Mouse (Mus musculus) heart, adult 8-10 months (tissue): Measurements from ENCODE around the gene Pou2f3. TPM values are rescaled to one million over a fixed set of nuclear protein-coding genes. Genes with fewer than 3 reads are reported as not detected.

ENCODE experiments used
- DNase-seq: peaks from one replicate; pipeline ENCODE4 v3.0.0; 2022; ENCODE audit warnings: low spot score
- total RNA-seq, 4 experiments: library from RNA; stranded (reverse); gene quantifications; 2 replicates each; pipeline ENCODE4 v1.2.4; 2022

Gene Pou2f3
- total RNA-seq, 4 experiments from 2014 or later = not detected

DNA sequence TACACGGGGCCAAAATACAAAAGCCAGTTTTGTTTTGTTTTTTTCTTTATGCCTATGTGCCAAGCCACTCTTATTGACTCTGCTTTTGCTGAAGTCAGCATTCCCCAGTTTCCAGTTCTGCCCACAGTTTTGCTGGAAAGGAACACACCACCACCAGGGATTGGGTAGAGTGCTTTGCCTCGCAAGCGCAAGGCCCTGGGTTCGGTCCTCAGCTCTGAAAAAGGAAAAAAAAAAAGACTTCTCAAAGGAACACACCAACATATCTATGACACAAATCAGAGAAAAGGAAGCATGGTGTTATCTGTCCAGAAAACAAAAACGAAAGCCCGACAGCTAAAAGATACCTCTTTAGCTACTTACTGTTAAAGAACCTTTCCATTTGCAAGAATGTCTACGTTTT, 101.0 kb downstream of the Pou2f3 start:
- DNase-seq = no peak

DNA sequence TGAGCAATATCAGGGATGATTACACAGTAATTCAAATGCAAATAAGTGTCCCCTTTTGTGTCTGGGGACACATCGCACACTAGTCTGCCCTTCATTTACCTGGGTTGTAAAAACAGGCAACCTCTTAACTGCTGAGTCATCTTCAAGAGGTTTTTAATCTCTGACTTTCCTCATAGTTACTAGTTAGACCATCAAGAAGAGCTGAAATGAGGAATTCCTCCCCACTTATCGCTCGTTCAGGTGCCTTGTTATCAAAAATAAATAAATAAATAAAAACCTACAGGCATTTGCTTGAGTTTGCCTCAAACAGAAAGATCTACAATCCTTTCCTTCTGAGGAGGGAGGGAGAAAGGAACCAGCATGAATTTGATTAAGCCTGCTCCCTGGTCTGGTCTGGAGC, 101.4 kb downstream of the Pou2f3 start:
- no peak for DNase-seq

DNA sequence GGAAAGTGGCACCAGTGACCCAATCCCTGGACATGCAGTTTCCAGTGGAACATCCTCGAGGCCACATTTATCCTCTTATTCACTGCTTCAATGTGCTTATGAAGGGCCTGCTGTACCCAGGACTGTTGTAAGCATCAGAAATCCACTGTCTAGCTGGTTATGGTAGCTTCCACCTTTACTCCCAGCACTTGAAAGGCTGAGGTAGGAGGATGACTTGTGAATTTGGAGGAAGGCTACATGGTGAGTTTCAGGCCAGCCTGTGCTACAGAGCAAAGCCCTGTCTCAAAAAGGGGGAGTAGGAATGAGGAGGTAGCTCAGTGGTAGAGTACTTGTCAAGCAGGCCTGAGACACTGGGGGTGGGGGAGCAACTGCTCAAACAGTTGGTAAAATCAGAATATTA, 102.1 kb downstream of the Pou2f3 start:
- no peak for DNase-seq

DNA sequence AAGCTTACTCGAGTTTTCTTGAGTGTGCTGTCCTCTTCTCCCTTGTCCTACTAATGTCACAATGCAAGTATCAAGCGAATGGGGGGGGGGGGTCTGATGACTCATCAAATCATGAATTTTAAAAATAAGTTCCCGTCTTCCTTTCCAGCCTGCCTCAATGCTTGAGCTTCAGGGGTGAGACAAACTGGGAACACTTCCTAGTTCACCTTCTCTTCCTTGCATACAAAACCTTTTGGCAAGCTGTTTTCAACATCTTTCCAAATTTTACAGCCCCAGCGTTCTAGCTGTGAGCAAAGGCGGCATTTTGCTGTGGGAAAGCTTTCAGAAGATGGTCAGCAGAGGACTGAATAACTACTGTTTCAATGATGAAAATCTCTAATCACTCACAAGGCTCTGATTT, 102.6 kb downstream of the Pou2f3 start:
- DNase-seq = no peak

DNA sequence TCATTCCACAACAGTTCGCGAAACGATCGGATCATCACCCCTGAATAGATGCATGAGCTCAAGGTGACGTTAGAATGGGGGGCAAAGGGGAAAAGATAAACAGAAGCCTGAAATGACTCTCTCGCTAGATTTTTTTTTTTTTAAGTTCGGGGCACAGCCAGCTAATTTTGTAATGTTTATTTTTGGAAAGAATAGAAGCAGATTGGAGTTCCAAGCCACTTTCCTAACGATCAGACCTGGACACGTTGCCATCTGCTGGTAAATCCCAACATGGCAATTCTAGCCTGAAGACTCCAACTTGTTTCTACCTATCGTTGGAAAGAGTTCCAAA, 103.0 kb downstream of the Pou2f3 start, which contains the start of gene Arhgef12:
Gene Arhgef12, minus strand, starts transcription at position 53 of the 331 bp plus-strand sequence.
- DNase-seq = peak; percentile 87

DNA sequence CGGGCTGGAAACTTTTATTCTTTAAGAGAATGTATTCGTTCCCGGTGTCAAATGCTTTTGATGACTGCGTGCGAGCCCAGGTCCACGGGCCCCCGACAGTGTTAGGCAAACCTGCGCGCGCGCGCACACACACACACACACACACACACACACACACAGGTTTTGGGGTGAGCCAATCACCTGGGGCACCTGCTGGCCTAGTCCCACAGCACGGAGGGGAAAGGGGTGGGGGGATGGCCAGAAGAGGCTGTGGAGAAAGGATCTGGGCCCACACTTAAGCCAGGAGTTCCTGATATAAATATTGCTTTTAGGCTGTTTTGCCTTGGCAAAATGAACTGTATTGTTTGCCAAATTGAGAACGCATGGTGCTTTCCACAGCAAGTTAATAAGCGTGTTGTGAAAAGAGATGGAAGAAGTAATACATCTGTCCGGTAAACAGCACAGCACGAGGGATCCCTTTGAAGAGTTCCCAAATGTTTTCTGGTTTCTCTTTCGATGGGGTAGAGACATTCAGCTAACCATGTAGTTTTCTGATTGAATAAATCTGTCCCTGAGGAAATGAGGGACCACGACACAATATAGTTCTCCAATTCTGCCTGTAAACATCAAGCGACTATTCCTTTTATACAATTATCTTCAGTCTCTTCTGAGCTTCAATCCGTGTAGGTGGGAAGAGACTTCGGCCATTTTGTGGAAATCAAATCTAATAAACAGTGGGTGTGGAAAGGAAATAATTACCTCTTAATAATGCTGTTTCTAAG, 103.6 kb downstream of the Pou2f3 start:
- peak; percentile 58 for DNase-seq

DNA sequence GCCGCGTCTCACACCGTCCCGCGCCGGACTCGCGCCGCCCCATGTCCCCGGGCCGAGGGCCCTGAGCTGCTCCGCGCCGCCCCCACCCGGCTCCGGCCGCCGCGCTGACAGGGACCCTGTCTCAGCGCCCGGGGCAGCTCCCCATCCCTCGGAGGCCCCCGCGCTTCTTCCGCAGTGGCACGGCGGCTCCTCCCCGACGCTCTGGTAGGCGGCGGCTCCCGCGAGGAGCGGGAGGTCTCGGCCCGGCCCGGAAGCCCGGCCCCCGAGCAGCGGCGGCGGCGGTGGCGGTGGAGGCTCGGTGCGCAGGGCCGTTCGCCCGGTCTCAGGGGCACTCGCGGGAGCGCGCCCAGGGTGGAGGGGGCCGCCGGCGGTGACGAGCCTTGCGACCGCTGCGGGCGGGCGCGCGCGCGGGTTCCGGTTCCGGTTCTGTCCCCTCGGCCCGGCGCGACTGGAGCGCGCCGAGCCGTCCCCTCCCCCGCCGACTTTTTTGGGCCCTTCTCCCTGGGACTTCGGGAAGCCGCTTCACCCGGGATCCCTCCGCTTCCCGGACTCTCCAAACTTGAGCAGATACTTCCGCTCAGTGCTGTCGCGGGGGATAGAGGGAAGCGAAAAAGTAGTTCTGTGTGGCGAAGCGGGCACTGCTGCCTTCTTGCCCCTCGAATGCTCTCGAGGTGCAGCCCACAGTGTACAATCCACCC, 104.4 kb downstream of the Pou2f3 start:
- DNase-seq = peak; percentile 94

DNA sequence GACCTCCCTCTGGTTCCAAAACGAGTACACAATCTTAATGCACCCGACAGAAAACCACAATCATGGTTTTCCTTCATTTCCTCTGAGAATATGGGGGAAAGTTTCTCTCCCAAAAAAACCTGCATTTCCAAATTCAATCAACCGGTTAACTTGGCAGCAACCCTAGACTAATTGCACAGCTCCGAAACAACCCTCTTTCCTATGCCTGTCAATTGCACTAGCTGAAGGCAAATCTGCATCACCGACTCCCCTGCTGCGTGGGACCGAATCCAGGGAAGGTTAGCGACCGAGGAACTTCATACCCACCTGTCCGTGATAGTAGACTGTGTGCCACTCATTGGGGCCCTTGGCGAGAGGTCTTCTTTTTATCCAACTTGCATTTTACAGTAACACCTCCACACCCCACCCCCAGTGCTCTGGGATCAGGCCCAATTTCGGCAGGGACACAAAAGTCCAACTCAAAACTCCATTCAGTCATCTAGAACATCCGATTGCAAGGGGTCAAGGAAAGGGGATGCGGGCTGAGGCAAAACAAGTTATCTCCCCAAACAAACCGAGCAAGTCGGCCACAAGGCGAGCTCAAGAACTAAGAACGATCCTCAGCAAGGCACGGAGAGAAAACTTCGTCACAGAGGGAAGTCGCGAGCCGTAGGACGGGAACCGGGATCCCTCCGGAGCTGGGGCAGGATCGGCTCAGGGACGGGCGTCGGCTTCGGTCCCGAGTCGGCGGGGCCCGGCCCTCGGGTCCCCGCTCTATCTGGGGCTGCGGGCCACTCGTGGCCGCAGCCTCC, 105.1 kb downstream of the Pou2f3 start:
- peak; percentile 53 for DNase-seq

DNA sequence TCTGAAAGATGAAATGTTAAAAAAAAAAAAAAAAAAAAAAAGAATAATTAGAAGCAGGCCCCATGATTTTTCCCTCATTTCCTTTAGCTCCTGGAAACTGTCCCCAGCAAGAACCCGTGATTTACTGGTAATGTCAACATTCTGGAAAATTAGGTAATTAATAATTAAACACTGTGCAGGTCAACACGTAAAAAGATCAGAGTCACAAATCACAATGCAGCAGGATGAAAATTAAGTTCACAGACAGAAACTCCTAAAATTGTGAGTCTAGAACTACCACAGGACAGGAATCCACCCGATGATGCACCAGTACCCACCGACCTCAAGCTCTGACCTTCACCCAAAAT, 105.7 kb downstream of the Pou2f3 start:
- DNase-seq = no peak

DNA sequence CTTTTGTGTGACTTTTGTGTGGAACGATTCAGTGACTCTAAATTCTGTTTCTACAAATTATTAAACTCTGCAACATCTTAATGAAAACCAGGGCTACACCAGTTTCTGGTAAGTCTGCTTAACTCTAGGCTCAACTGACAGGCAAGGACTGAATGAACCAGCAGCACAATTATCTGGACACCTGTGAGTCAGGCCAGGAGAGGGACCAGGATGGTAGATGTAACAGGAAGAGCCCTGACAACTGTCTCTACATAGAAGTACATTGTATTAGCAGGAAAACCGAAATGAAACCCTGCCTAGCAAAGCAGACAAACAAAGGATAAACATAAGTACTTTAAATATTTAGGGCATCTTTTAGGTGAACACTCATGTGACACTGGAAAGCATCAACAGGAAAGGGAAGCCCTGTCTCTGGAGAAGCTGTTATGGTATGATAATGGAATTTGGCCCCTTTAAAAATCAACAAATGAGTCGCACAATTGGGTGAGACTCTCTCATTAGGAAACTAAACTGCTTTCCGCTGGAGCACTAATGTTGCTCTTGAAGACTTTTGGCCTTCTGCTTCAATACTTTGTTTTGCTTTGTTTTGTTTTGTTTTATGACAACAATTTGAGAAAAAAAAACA, 106.4 kb downstream of the Pou2f3 start:
- peak; percentile 41 for DNase-seq

DNA sequence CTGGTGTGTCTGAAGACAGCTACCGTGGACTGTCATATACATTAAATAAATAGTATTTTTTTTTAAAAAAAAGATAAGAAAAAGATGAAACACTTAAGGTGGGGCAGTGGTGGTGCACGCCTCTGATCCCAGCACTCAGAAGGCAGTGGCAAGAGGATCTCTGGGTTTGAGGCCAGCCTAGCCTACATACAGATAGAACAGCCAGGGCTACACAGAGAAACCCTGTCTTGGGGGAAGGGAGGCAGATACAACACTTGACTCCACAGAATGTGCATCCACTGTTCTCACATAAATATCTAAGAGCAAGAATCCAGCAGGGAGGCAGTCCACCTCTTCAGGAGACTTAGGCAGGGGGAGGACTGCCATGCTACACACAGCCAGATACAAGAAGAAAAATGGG, 107.2 kb downstream of the Pou2f3 start:
- no peak for DNase-seq

DNA sequence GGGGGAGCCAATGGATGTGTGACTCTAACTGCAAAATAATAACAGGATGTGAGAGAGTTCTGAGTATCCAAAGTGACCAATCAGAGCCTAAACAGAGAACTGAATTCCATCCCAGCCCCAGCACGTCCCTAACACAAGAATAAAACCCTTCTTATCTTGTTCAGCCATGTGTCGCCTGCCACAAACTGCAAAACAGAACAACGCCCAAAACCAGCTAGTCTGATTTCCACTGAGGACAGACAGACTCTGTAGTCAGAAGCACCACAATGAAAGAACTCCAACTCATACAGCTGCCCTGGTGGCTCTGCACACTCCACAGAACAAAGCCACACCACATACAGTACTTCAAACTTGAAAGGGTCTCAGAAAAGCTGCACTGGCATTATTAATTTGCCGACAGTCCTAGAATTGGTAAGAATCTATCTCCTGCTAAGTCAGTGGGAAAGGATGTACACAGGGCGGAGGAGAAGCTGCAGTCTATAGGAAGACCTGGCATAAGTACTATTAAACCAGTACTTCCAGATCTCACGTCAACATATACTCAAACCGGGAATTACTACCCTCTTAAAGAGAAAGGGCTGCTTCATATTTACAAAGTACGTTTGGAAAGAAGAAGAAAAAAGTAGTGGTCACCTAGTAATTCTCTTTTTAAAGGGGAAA, 108.1 kb downstream of the Pou2f3 start:
- DNase-seq = peak; percentile 58

DNA sequence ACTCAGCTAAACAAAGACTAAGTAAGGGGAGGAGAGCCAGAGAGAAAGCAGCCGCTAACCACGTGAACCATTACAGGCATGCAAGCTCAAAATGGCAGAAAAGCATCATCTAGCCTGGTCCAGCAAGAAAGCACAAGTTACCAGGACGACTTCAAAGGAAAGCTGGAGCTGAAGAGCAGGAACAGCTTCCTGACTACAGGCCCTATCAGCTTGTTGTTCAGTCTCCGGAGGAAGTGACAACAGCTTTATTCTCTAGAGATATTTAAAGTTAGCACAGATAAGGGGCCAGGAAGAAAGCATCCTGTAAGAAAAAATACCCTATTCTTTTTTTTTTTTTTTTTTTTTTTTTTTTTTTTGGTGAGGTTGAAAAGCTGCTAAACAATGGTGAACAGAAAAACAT, 111.2 kb downstream of the Pou2f3 start:
- DNase-seq = peak; percentile 60

DNA sequence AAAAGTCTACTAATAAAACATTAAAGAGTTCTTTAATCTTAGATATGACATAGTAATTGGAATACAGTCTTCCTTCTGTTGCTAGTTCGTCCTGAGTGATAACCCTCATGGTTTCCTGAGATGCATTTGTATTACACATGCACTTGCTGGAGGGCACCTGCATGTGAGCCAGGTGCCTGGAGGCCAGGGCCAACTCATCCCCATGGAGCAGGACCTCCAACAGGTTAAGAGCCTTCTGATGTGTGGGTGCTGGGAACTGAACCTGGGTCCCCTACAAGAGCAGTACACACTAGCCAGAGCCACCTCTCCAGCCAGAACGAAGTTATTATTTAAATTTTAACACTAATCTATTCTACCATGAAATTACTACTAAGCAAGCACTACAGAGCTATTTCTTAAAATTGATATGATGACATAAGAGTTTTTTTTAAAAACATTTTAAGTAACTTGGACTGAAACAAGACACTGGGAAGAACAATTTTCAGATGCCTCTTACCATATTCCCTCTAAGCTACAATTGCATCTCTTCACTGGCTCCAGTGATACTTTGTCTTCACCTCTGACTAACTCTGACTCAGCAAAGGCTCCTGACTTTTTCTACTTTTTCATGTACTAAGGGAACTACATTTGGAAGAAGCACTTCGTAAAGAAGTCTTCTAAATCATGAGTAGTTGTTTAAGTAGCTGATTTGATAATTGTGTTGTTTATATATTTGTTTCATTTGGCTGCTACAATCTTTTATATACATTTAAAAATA, 112.2 kb downstream of the Pou2f3 start:
- DNase-seq = no peak

DNA sequence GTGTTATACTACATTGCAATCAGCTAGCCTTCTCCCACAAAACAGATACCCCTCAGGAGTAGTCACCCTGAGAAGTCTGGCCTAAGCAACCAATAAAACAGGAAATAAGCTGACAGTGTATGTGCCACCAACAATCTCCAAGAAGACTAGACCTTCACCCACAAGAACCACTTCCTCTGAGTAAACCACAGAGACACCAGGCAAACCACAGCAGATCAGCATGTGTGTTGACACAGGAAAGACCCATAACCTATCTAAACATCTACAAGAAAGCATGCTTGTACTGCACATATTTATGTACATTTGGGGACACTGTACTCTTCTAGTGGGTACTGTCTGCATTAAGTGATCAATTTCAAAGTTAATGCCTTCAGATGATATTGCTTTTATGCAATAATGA, 113.8 kb downstream of the Pou2f3 start:
- no peak for DNase-seq

DNA sequence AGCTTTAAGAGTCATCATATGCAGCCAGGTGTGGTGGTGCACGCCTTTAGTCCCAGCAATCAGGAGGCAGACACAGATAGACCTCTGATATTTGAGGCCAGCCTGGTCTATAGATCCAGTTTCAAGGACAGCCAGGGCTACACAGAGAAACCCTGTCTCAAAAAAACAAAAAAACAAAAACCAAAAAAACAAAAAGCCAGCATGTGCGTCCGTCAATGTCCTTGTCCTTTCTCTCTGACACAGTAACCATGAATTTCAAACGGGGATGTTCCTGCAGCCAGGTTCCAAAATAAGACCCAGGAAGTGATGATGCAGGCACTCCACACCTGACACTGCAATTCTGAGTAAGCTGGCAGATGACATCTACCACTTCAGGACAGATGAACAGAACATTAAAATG, 115.3 kb downstream of the Pou2f3 start:
- no peak for DNase-seq

DNA sequence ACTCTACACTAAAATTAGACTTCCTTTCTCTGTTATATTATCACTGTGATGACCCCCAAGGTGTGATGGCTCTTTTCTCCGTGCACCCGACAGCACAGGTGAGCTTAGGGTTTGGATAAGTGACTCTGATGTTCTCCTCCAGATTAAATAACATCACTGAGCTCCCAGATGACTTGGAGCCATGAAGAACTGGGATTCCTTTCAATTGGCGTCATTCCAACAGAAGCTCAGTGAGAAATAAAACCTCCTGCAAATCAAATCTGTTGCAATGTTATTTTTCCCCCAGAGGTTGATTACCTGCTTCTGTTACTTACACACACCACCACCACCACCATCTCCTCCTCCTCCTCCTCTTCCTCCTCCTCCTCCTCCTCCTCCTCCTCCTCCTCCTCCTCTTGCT, 116.4 kb downstream of the Pou2f3 start:
- DNase-seq = peak; percentile 54

DNA sequence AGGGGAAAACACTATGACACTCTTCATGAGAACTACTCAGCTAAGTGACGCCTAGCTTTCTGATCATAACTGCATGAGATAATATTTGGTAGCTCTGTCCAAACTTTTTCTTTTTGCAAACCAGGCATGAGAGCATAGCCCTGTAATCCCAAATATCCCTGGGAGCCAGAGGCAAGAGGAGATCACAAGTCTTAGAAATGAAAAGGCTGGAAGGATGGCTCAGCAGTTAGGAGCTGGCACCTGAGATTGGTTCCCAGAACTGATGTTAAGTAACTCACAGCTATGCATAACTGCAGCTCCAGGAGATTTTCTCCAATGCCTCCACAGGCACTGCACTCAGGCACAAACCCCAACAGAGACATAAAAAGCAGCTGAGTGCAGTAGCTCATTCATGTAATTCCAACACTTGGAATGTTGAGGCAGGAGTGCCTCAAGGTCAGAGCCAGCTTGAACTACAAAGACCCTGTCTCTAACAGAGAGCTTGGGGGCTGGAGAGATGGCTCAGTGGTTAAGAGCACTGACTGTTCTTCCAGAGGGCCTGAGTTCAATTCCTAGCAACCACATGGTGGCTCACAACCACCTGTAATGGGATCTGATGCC, 124.4 kb downstream of the Pou2f3 start:
- DNase-seq = no peak

DNA sequence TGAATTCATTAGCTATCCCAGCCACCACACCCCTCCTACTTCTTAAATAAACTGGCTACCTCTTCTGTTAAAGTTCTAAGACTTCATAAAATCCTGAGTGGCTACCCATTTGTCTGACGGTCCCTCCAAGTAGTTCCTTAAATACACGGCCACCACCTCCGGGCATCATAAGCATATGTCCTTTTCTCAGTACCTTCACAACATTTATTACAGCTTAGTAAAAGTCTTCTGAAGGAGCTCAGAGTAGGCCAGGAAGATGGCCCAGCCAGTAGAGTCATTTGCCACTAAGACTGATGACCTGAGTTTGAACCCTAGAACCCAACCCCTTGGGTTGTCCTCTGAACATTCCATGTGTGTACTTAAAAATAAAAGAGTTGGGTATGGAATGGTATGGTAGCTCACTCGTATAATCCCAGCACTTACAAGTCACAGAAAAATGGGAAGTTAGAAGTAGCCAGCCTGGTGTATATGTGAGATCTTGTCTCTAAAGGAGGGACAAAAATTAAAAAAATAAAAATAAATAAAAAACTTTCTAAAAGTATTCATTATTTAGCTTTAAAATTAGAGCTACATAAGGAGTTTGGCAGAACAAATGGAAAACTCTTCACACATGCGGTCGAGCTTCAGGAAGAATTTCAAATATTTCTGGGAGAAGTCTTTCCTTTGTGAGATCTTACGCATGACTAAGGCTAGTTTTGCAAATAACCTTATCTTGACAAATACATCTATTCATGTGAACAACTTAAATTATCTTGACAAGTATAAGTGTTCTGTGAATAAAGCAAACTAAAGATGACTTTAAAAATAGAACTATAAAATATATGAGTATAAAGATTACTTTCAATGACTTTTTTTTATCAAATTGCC, 125.4 kb downstream of the Pou2f3 start:
- no peak for DNase-seq
